Mouse (Mus musculus) heart, adult 2 months (tissue): ENCODE results near the gene Sh3rf1. TPM values are rescaled to one million over a fixed set of nuclear protein-coding genes. Genes with fewer than 3 reads are reported as not detected.
A peak's percentile ranks its signal among the peaks of the same experiment; 100 is the strongest.

Experiments used
- DNase-seq, 2 experiments: peaks; one replicate each; pipeline ENCODE4 v3.0.0; 2021
- H3K27ac ChIP-seq: fragments of 200-600 bp; 2 replicates; pipeline ENCODE4 v1.8.1; 2022
- H3K27me3 ChIP-seq: fragments of 200-500 bp; 2 replicates; pipeline ENCODE4 v1.6.1; 2012; ENCODE audit warnings: mild to moderate bottlenecking, low read length, inconsistent platforms, mixed read lengths; ENCODE audit not compliant: control insufficient read depth, insufficient read depth
- H3K36me3 ChIP-seq: fragments of 200-500 bp; 2 replicates; pipeline ENCODE4 v1.6.1; 2012; ENCODE audit warnings: low read length, inconsistent platforms; ENCODE audit not compliant: control insufficient read depth, insufficient read depth
- H3K4me1 ChIP-seq: fragments of 200-500 bp; 2 replicates; pipeline ENCODE4 v1.6.1; 2011; ENCODE audit warnings: low read length; ENCODE audit not compliant: control insufficient read depth, insufficient read depth
- H3K4me3 ChIP-seq: fragments of 200-600 bp; 2 replicates; pipeline ENCODE4 v1.8.1; 2022
- H3K79me2 ChIP-seq: fragments of 200-500 bp; replicated peaks from 2 replicates; pipeline ENCODE4 v1.6.1; 2012; ENCODE audit warnings: mild to moderate bottlenecking, inconsistent platforms, low read length, moderate library complexity, mixed read lengths; ENCODE audit not compliant: control insufficient read depth, insufficient read depth
- H3K9ac ChIP-seq: fragments of 200-500 bp; 2 replicates; pipeline ENCODE4 v1.6.1; 2012; ENCODE audit warnings: low read depth, mild to moderate bottlenecking, control low read depth, inconsistent platforms, low read length, mixed read lengths
- CTCF ChIP-seq: fragments of 200-600 bp; IDR thresholded peaks from 2 replicates; pipeline ENCODE4 v1.8.1; 2022; ENCODE audit warnings: antibody characterized with exemption, mild to moderate bottlenecking, moderate library complexity
- EP300 ChIP-seq: fragments of 200-500 bp; IDR thresholded peaks from 2 replicates; pipeline ENCODE4 v1.6.1; 2011; ENCODE audit warnings: low read depth, low read length, control low read depth; ENCODE audit not compliant: insufficient read depth
- POLR2A ChIP-seq: fragments of 200-500 bp; IDR thresholded peaks from 2 replicates; pipeline ENCODE4 v1.6.1; 2011; ENCODE audit warnings: mild to moderate bottlenecking, low read depth, low read length, control low read depth; ENCODE audit not compliant: insufficient read depth
- WGBS: fragments of 180-500 bp; shearing (Covaris S2); methylation state at CpG from one replicate; pipeline ENCODE4 v1.1.7; 2018; 5-methylcytosine and 5-hydroxymethylcytosine counted together
- intact Hi-C: fragments of 180-260 bp; cut with DNase I; formaldehyde crosslinking; loops from one replicate; pipeline ENCODE4 v1.15.1; 2025
- polyA plus RNA-seq: library from polyadenylated mRNA; depleted of rRNA; stranded (reverse); fragments of >200 nt; gene quantifications from 2 replicates; pipeline ENCODE4 v1.2.3, GENCODE M21; 2012
- total RNA-seq, 2 experiments: library from RNA; stranded (reverse); gene quantifications; 2 replicates each; pipeline ENCODE4 v1.2.3; 2021

The Sh3rf1 gene
- total and polyA plus RNA-seq, 3 experiments = 3.1 to 4.9 (median 4.8) TPM

GRCm38 (mm10) chr8:61244157-61244556 is 20.5 kb downstream of the Sh3rf1 start:
- H3K27me3 ChIP-seq = no peaks in the 10 kb centered on the region
- no peak overlapping the region for H3K4me3 ChIP-seq
- intact Hi-C loops = no loop called here
- 96% methylated on average over 7 of the region's 7 CpGs for WGBS
- H3K9ac ChIP-seq = no peak overlapping the region
- no peak for DNase-seq
- no peak overlapping the region for H3K27ac ChIP-seq
- TF ChIP-seq POLR2A = no peak
- TF ChIP-seq EP300 = no peak
- peak; percentile 43 for TF ChIP-seq CTCF
- H3K79me2 ChIP-seq = 0 out of 2 replicates have a peak, but pooled peaks cover 3% of the 10 kb centered on the region
- H3K4me1 ChIP-seq = peaks cover 6% of the 10 kb centered on the region
- peaks cover 7% of the 10 kb centered on the region; the same call in 1 of the 2 replicates for H3K36me3 ChIP-seq

DNA sequence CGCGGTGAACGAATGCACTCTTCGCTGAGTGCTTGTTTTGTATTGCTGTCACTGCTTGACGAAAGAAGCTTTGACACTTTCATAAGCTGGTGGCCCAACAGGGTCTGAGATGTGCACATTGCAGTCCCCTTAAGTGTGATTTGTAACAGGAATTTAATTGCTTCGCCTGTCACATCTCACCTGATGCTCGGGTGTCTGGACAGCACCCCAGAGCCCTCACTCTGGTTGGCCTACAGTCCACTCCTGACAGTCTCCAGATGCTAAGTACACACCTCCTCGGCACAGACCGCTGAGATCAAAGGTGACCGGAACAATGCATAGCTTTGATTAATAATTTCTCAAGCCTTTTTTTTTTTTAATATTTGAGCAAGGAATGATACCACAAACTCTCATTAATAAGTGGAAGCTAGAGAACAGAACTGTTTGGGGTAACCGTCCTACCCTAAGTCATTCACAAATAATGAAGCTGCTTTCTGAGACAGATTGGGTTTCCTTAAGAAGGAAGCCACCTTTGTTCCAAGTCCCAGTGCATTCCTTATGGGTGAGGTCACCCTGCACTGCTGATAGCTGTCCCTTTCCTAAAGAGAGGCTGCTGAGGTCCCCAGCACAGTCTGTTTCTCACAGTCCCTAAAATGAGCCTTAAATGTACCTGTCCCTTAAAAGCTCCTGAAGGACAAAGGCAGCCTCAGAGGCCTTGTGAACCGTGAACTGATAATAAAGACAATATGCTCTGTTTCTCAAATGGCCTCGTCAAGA is 23.8 kb downstream of the Sh3rf1 start:
- Histone ChIP-seq H3K79me2 (peaks cover 3% of the 10 kb centered on the region; the same call in 1 of the 2 replicates), H3K27me3 (no peaks in the 10 kb centered on the region), H3K4me1 (peaks cover 6% of the 10 kb centered on the region), H3K36me3 (peaks cover 7% of the 10 kb centered on the region; the same call in 1 of the 2 replicates), H3K4me3 (no peak overlapping the region), H3K27ac (peak overlapping the region; percentile 64), H3K9ac (no peak overlapping the region)
- peak in 1 of 2 experiments; percentile 47 for DNase-seq
- WGBS = 56% methylated on average over 13 of the region's 13 CpGs
- intact Hi-C loops = no loop called here
- TF ChIP-seq EP300 = no peak
- TF ChIP-seq POLR2A = no peak
- no peak for TF ChIP-seq CTCF

DNA sequence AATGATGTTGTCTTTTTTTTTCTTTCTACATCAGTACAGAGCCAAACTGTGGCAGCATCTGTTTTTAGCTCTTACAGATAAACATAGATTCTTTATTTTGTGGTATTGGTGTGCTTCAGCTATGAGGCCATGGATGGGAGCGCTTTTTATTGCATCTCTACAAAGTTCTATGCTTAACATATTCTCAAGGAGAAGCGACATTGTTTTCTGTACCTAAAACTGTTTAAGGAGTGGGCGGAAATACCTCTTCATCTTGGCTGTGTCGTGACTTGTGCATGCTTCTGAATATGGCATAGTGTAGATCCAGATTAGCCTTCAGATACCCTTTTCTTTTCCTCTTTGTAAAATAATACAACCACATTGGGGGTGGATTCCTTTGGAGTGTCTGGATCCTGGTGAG is 25.8 kb downstream of the Sh3rf1 start:
- H3K4me1 ChIP-seq = peaks cover 6% of the 10 kb centered on the region
- no peak overlapping the region for H3K27ac ChIP-seq
- H3K27me3 ChIP-seq = no peaks in the 10 kb centered on the region
- intact Hi-C loops = no loop called here
- peaks cover 5% of the 10 kb centered on the region; the same call in 1 of the 2 replicates for H3K36me3 ChIP-seq
- H3K9ac ChIP-seq = no peak overlapping the region
- WGBS = 96% methylated on average over 4 of the region's 4 CpGs
- TF ChIP-seq EP300 (no peak), POLR2A (no peak), CTCF (no peak)
- no peak for DNase-seq
- peaks cover 6% of the 10 kb centered on the region; the same call in 1 of the 2 replicates for H3K79me2 ChIP-seq
- no peak overlapping the region for H3K4me3 ChIP-seq

- Histone ChIP-seq H3K4me1 (peaks cover 9% of the 10 kb centered on the region), H3K36me3 (peaks cover 6% of the 10 kb centered on the region), H3K9ac (no peak overlapping the region), H3K27ac (no peak overlapping the region), H3K4me3 (no peak overlapping the region), H3K79me2 (peaks cover 8% of the 10 kb centered on the region; the same call in 1 of the 2 replicates), H3K27me3 (no peaks in the 10 kb centered on the region)
- TF ChIP-seq CTCF = no peak
- TF ChIP-seq POLR2A = no peak
- TF ChIP-seq EP300 = no peak
- 72% methylated on average over 5 of the region's 5 CpGs for WGBS
- intact Hi-C loops = loop anchor here (5.0 kb wide), 1 partner anchor 33 kb away; no protein-coding TSS in a partner anchor
- no peak for DNase-seq
Measured at GRCm38 (mm10) chr8:61254196-61254595, 30.5 kb downstream of the Sh3rf1 start.

- Histone ChIP-seq H3K4me3 (no peak overlapping the region), H3K27ac (no peak overlapping the region), H3K9ac (no peak overlapping the region), H3K36me3 (peaks cover 6% of the 10 kb centered on the region), H3K4me1 (peaks cover 12% of the 10 kb centered on the region), H3K27me3 (no peaks in the 10 kb centered on the region), H3K79me2 (0 out of 2 replicates have a peak, but pooled peaks cover 2% of the 10 kb centered on the region)
- WGBS = 45% methylated on average over 9 of the region's 9 CpGs
- peak in 1 of 2 experiments; percentile 30 for DNase-seq
- no peak for TF ChIP-seq POLR2A
- no peak for TF ChIP-seq CTCF
- no peak for TF ChIP-seq EP300
- intact Hi-C loops = no loop called here
Measured at GRCm38 (mm10) chr8:61258828-61259227, 35.2 kb downstream of the Sh3rf1 start.

DNA sequence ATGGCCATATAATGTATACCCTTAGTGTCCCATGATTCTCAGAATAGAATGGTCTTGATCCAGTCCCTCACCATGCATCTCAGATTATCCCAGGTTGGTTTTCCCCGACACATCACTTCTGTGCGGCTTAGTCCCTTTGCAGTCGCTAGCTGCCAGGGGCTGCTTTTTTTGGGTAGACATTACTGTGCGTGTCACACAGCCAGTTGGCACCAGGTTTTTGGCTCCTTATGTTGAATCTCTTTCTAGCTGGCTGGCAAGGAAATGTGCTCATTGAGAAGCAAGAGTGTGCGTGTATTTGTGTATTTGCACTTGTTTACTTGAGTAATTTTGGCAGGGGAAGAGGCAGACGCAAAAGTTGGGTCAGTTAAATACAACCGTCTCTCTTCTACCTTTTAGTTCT is 35.9 kb downstream of the Sh3rf1 start:
- DNase-seq = no peak
- H3K9ac ChIP-seq = no peak overlapping the region
- H3K79me2 ChIP-seq = 0 out of 2 replicates have a peak, but pooled peaks cover 2% of the 10 kb centered on the region
- H3K36me3 ChIP-seq = peaks cover 6% of the 10 kb centered on the region
- H3K27me3 ChIP-seq = no peaks in the 10 kb centered on the region
- peaks cover 12% of the 10 kb centered on the region for H3K4me1 ChIP-seq
- 56% methylated on average over 7 of the region's 7 CpGs for WGBS
- no peak overlapping the region for H3K27ac ChIP-seq
- H3K4me3 ChIP-seq = no peak overlapping the region
- TF ChIP-seq POLR2A (no peak), EP300 (no peak), CTCF (no peak)
- intact Hi-C loops = no loop called here
